Mouse (Mus musculus) cerebellum, postnatal 10 days (tissue): ENCODE data around the gene Ovol2.

Experiments
- DNase-seq, 2 experiments: peaks; one replicate each; pipeline ENCODE4 v3.0.0; 2021; ENCODE audit warnings: mixed read lengths in 2 of 2

Ovol2 gene

GRCm38 (mm10) chr2:144311372-144311771 is 20.6 kb downstream of the Ovol2 start:
- no peak for DNase-seq

GRCm38 (mm10) chr2:144310273-144310672 is 21.7 kb downstream of the Ovol2 start:
- DNase-seq: no peak

- DNase-seq: peak; percentile 69 to 77
These were observed 23.4 kb downstream of the Ovol2 start for GRCm38 (mm10) chr2:144308561-144308960.

GRCm38 (mm10) chr2:144305721-144306294 is 26.1 kb downstream of the Ovol2 start:
- no peak for DNase-seq

- no peak for DNase-seq
These were observed 30.8 kb downstream of the Ovol2 start for GRCm38 (mm10) chr2:144301101-144301500.

GRCm38 (mm10) chr2:144299749-144300669 is 31.9 kb downstream of the Ovol2 start:
- no peak for DNase-seq

- no peak for DNase-seq
These were observed 36.7 kb downstream of the Ovol2 start for GRCm38 (mm10) chr2:144295145-144295735.

GRCm38 (mm10) chr2:144291600-144292305 is 40.2 kb downstream of the Ovol2 start:
- DNase-seq: no peak

- no peak for DNase-seq
These were observed 41.6 kb downstream of the Ovol2 start for GRCm38 (mm10) chr2:144290321-144290720.

- DNase-seq: no peak
These were observed 50.5 kb downstream of the Ovol2 start for GRCm38 (mm10) chr2:144281417-144281816.

- no peak for DNase-seq
These were observed 51.4 kb downstream of the Ovol2 start for GRCm38 (mm10) chr2:144280568-144280967.

GRCm38 (mm10) chr2:144279742-144280141 is 52.2 kb downstream of the Ovol2 start:
- peak; percentile 45 to 46 for DNase-seq

- DNase-seq: no peak
These were observed 55.1 kb downstream of the Ovol2 start for GRCm38 (mm10) chr2:144276885-144277284.

GRCm38 (mm10) chr2:144274741-144275140 is 57.2 kb downstream of the Ovol2 start:
- no peak for DNase-seq

- DNase-seq: no peak
These were observed 59.9 kb downstream of the Ovol2 start for GRCm38 (mm10) chr2:144272088-144272487.

- DNase-seq: peak; percentile 96
These were observed 61.2 kb downstream of the Ovol2 start, which contains the start of the genes Mgme1 and Snx5 for GRCm38 (mm10) chr2:144270507-144271420. TSS of gene Mgme1 (plus strand) at chr2:144270663. TSS of gene Snx5 (minus strand) at chr2:144270906.

- DNase-seq: no peak
These were observed 62.1 kb downstream of the Ovol2 start for GRCm38 (mm10) chr2:144269679-144270475.

GRCm38 (mm10) chr2:144269306-144269650 is 62.7 kb downstream of the Ovol2 start:
- peak in 1 of 2 experiments; percentile 16 for DNase-seq

GRCm38 (mm10) chr2:144268446-144269305 is 63.3 kb downstream of the Ovol2 start:
- DNase-seq: no peak

- DNase-seq: no peak
These were observed 64.3 kb downstream of the Ovol2 start for GRCm38 (mm10) chr2:144267731-144268015.
